Mouse (Mus musculus) thymus, postnatal 36 days (tissue): ENCODE data around the gene Mre11a.

Experiments
- DNase-seq, 2 experiments: peaks; one replicate each; pipeline ENCODE4 v3.0.0; 2022; ENCODE audit warnings: mixed read lengths in 2 of 2

The Mre11a gene

DNA sequence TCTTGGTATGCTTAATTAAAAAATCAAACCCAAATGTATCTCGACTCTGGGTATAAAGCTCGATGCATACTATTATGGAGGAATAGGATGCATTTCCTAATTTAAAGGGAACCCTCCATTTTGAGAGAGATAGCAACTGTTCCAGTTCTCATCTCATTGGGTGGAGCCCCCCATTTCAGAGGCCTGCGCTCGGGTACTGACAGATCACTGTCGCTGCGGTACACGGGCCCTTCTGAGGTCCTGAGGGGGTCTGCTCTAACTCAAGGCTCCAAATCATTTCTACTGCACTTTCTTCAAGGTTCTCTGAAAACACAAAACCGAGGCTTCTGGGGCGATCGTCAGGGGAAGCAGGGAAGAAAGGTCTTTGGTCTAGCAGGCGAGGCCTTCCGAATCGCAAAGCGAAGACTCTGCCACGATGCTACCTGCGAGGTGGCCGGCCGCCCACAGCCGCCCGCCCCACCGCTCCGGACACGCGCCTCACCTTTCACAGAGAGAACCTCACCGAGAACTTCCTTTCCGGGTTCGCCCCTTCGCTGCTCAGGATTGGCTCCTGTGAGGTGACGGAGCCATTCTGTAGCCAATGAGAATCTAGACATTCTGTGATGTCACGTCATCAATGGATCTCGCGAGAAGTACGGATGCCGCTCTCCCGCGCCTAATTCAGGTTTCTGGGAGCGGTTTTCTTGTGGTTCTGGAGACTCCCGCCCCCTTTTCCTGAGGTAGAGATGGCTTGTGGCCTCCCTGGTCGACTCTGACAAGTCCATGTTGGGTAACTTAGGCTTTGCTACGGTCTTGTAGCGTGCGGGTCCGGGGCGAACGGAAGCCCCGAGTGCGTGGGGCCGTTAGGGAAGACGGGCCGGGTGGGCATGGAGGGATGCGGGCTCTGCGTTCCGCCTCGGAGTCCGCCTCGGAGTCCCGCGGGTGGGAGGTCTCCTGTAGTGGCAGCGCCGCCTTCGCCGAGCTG, at the start of gene Mre11a, which contains the start of gene Ankrd49:
Mre11a (plus strand) TSS at position 616 of the 964 bp plus-strand sequence.
Ankrd49 (minus strand) TSS at position 818 of the 964 bp plus-strand sequence.
- peak; percentile 87 for DNase-seq

DNA sequence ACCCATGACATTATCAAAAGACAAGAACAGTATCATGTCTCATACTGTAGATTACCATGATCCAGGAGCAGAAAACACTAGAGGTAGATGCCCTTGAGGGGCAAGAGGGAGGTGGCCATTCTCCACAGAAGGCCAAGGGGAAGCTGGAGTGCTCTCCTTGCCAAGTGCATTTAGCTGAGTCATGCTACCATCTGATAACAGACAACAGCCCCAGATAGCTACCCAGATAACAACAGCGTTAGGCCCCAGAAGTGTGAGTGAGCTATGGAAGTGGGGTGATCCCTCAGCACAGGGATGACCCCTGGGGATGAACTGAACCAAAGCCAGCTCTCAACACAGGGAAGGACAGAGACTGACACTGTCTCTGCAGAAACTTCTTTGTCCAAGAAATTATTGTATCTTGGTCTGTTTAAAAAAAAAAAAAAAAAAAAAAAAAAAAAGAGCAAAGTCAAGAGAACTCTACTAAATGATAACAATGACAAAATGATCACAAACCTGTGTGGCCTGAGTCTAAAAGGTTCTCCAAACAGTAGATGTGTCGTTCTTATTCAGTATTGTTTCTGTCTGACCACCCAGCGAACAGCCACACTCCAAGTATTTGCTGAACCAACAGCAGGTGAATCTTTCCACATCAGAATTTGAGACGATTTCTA, 44.8 kb upstream of the Mre11a start:
- DNase-seq: no peak

DNA sequence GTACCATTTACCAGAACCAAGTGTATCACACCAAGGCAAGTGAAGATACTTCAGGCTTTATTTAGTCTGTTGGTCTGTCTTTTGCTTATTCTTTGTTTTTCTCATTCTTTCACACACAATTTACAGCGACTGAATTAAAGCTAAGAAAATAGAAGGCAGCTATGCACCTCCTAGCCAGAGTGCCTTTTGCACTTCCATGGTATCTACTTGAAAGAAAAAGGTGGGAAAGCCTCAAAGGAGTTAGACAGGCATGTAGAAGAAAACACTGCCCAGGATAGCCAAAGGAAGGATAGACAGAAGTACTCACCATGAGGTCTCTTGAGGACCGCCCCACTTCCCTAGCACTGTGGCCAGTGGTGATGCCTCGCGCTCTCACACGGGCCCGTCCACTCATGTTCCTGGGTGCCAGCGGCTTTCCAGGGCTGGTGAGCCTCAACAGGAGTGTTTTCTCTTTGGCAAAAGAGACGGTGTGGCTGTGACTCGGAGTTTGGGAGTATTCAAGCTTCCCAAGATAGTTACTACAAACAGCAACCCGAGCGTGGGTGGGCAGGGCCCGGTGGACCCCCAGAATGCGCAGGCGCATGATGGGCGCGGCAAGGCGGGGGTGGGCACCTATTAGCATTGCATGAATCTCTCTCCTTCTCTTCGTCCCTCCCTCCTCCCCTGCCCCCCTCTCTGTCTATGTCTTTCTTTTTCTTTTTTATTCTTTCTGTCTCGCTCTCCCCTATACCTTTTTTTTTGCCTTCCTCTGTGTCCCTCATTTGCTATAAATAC, 44.1 kb upstream of the Mre11a start, which contains the start of gene Piwil4:
Piwil4 (minus strand) TSS at position 583 of the 774 bp plus-strand sequence.
- DNase-seq: no peak

DNA sequence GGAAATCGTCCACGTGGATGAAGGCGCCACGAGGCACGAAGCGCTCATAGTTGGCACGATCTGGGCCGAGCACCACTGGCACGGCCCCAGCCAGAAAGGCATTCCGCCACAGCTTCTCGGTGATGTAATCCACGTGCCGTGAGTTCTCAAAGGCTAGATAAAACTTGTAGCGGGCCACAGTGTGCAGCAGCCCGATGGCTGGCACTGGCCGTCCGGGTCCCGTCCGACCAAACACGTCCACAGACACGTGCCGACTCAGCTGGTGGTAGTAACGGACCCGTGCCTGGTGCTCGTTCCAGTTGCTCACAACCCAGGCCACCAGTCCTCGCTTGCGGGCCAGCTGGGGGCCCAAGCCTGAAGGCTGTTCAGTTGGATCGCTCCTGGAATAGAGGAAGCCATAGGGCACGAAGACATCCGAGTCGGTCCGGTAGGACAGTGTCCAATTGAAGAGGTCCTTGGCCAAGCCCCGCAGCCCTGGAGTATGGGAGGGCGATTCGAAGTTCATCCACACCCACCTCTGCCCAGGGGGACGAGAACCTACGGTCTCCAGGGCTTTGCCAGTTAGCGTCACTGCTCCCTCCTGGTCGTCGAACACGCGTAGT, 33.5 kb upstream of the Mre11a start:
- no peak for DNase-seq

DNA sequence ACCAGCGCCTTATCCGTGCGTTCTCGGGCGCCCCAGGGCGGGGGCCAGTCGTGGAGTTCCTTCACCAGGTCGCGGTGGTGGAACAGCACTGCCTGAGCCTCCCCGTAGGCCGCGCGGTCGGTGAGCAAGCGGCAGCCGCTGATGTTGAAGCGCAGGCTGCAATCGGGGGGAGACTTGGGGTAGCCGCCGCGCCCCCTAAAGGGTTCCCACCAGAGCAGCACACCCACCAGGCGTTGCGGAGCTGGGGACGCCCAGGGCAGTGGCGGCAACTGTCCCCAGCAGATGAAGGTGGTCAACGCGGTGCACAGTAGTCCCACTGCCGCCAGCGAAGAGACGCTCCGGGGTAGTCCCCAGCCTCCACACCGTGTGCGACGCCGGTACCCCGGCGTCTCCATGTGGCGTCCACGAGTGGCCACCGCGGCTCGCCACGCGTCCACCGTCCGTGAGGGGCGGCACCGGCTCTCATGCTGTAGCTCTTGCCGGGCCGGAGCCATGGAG, 32.9 kb upstream of the Mre11a start:
- DNase-seq: peak; percentile 36 to 45

DNA sequence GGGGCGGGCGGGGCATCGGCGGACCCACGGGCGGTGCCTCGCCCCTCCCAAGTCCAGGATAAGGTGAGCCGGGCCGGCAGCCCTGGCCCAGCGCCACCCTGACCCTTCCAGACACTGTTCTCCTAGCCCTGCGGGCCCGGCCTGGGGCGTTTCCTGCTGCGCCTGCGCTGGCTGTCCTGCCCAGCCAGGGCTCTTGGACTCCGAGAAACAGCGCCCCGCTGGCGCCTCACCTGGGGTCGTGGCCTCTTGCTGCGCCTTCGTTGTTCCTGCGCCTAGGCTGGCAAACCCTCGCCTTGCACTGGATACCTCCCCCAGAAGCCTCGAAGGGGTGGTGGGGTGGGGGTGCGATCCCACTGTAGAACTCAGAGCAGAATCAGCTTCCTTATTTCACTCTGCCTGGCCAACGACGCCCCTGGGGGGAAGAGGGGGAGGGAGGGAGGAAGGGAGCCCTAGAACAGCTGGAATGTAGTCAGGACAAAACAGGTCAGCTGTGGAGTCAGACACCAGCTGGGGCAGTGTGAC, 32.4 kb upstream of the Mre11a start, which contains the start of gene Fut4:
Fut4 (minus strand) TSS at position 393 of the 522 bp plus-strand sequence.
- DNase-seq: peak; percentile 48 to 56

DNA sequence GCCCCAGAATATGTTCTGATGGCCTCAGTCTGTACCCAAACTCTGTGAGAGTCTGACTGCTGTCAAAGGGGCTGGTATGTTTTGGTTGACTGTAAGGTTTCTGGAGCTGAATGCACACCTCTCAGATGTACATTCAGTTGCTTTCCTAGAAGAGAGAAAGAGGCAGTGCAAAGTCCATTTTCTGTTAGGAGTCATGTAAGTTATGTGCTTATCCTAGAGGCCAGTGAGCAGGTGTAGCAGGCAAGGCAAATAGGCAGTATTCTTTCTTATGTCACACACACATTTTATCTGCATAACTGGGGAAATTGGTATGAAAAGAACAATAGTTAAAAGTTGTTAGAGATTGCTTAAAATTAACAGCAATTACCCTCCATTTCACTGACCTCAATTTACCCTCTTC, 30.5 kb upstream of the Mre11a start:
- no peak for DNase-seq

DNA sequence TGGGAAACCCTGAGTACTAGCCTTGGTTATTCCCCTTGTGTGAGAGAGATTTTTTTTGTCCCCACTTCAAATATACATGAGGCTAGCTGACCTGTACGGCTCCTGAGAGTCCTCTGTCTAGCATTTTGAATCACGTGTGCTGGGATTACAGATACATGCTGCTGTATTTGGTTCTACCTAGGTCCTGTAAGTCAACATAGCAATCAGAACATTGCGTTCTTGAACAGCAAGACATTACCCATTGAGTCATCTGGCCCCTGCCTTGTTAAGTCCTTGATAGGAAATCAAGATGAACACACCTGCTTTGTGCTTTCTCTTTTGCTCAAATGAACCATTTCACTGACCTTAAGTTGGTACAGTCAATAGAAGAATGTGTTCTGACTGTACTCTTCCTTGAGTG, 30.0 kb upstream of the Mre11a start:
- no peak for DNase-seq

GRCm38 (mm10) chr9:14758590-14758989, 25.9 kb upstream of the Mre11a start:
- DNase-seq: no peak

- DNase-seq: no peak
Measured at GRCm38 (mm10) chr9:14759261-14759660, 25.2 kb upstream of the Mre11a start.

- peak; percentile 28 to 43 for DNase-seq
Measured at GRCm38 (mm10) chr9:14764765-14765164, 19.7 kb upstream of the Mre11a start.

GRCm38 (mm10) chr9:14769811-14770210, 14.6 kb upstream of the Mre11a start:
- no peak for DNase-seq

DNA sequence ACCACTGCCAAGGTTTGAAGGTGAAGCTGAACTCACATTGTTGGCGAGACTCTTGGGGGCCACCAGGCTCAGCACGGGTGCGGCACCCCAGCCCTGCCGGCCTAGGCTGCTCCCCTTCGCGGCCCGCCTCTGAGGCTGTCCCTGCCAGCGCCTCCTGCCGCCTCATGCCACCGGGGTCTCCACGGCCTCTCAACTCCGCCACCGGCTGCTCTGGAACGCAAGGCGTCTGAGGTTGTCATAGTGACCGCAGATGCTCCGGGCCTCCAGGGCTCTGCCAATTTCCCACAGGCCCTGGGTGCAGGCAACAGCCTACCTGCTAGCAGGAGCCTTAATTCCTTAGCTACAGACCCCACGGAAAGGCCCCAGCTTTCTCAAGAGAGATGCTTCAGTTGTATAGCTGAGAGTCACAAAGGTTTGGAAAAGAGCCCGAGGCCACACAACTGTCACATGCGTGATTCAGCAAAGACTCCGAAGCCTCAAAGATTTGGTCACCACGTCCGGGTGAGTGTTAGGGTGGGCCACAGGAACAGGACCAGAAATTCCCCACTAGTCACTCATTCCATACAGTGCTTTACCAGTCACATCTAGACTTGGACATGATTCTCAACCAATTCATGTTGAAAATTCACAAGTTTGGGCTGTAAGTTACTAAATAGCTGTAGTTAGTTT, 13.5 kb upstream of the Mre11a start, which contains the start of gene 1700012B09Rik:
1700012B09Rik (minus strand) TSS at position 228 of the 669 bp plus-strand sequence.
- peak in 1 of 2 experiments; percentile 9 for DNase-seq

GRCm38 (mm10) chr9:14772074-14772473, 12.4 kb upstream of the Mre11a start:
- DNase-seq: no peak

- DNase-seq: no peak
Measured at GRCm38 (mm10) chr9:14773813-14774212, 10.6 kb upstream of the Mre11a start.

GRCm38 (mm10) chr9:14778341-14778740, 6.1 kb upstream of the Mre11a start:
- no peak for DNase-seq

- DNase-seq: no peak
Measured at GRCm38 (mm10) chr9:14787356-14787755, 2.9 kb downstream of the Mre11a start.

- DNase-seq: no peak
Measured at GRCm38 (mm10) chr9:14805714-14806113, 21.3 kb downstream of the Mre11a start.

DNA sequence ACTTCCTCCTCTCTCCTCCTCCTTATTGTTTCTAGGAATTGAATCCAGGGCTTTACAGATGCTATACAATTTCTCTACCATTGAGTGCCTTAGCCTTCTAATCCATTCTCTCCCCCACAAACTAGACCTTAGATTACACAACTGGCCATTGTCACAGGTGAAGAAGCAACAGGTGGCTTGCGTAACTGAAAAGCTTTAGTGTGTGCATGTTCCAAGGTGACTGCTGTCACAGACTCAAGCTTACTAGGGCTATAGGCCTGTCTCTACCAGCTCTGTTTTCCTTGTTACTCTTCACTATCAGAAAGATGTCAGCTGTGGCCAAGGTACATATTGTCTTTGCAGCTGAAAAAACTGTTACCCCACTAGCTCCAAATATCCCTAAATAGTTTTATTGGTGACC, 22.3 kb downstream of the Mre11a start:
- DNase-seq: no peak

DNA sequence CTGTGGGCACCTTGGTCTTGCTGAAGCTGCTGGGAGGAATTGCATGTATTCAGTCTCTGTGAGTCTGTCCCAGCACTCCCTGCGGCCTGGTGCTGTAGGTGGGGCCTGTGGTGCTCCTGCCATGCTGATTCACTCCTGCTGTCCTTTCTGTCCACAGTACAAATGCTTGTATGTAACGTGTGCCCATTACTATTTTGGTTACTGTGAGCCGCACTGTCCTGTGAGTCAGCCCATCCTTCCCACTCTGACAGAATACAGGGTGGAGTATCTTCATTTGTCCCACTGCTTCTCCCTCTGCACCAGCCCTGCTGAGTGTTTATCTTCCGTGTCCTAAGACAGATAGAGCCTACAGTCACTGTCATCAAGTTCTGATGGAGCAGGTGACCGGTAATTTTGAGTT, 25.7 kb downstream of the Mre11a start:
- no peak for DNase-seq

GRCm38 (mm10) chr9:14821396-14821795, 36.9 kb downstream of the Mre11a start:
- DNase-seq: no peak
